Mouse (Mus musculus) layer of hippocampus, adult 2 months (tissue): ENCODE data around the gene Fam53a. TPM values are rescaled to one million over a fixed set of nuclear protein-coding genes. Genes with fewer than 3 reads are reported as not detected.

Experiments used
- DNase-seq, 2 experiments: peaks; one replicate each; pipeline ENCODE4 v3.0.0; 2022; ENCODE audit warnings: low spot score in 2 of 2
- H3K27ac ChIP-seq: fragments of 200-600 bp; 2 replicates; pipeline ENCODE4 v1.8.1; 2022
- H3K4me3 ChIP-seq: fragments of 200-600 bp; 2 replicates; pipeline ENCODE4 v1.8.1; 2022; ENCODE audit warnings: mild to moderate bottlenecking
- CTCF ChIP-seq: fragments of 200-600 bp; conservative IDR thresholded peaks from 2 replicates; pipeline ENCODE4 v1.8.1; 2022; ENCODE audit warnings: antibody characterized with exemption, mild to moderate bottlenecking, moderate library complexity
- total RNA-seq, 2 experiments: library from RNA; stranded (reverse); gene quantifications; 2 replicates each; pipeline ENCODE4 v1.2.3; 2021

Fam53a gene
- total RNA-seq, 2 experiments from 2014 or later: 25.2 to 29.5 TPM

DNA sequence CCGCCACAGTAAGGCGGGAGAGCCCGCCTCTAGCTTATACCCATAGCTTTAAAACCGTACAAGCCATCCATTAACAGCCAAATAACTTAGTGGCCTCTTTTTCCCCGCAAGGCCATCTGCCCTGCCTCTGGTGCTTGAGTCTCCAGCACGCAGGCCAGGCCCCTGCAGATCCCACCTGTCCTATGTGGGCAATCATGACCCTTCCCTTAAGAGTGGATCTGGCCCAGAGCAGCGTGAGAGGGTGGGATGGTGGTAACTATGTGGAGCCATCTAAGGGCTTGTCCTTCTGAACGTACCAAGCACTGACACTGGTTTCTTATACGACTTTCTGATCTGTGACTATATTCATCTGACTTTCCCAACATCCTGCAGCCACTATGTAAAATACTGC, 23.3 kb upstream of the Fam53a start:
- Histone ChIP-seq H3K4me3 (peak overlapping the region; percentile 95), H3K27ac (peak overlapping the region; percentile 100)
- no peak for DNase-seq
- TF ChIP-seq CTCF: no peak

DNA sequence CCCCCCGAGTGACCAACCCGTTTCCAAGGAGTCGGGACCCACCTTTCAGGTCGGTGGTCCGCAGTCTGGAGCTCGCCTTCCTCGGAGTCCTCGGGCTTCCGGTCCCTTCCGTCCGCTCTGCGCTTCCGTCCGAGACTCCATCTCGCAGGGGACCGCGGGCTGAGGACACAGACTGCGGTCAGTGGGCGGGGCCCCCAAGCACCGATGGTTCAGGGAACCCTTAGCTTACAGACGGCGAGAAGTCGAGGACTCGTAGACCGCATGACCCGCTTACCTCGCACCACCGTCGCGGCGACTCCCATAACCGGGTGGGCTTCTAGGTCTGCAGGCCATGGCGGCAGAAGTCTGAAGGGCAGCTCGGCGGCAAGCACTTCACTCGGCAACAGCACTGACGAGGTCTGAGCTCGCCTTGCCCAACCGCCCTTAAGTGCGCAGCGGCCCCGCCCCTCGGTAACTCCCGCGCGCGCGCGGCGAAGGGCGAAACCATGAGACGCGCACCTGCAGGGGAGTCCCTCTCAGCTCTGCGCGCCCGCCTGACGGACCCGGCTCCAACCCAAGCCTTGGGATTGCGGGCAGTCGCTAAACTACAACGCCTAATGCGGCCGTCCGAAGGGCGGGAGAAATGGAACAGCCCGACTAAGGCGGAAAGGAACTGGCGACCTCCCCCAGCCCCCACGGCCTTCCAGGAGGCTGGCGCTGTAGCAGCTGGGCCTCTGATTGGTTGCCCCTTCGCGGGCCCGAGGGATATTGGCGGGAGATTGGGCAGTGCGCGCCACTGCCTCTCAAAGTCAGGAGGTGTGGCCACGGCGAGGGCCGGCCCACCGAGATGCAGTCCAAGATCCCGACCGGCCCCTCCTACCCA, 22.7 kb upstream of the Fam53a start, which contains the start of gene Slbp:
TSS of gene Slbp (minus strand) at position 654 of the 862 bp plus-strand sequence.
- peak within 1 kb of the TSS; percentile 95 for H3K4me3 ChIP-seq
- H3K27ac ChIP-seq: peak within 1 kb of the TSS; percentile 100
- no peak for TF ChIP-seq CTCF
- DNase-seq: peak; percentile 93 to 96

DNA sequence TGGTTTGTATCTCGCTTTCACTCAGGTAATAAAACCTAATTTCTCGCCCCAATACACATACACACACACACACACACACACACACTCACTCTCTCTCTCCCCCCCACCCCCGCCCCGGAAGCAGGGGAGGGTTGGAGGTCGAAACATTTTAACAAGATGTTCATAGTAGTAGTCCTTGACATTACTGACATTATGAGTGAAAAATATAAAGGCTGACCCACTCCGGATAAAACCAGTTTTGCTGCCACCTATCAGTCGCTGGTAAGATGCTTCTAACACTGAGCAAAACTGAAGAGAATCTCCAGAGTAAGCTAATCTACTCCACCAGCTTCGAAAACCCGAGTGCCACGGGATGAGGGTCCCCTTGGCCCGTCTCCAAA, 22.1 kb upstream of the Fam53a start:
- no peak for DNase-seq
- Histone ChIP-seq H3K4me3 (peak overlapping the region; percentile 95), H3K27ac (peak overlapping the region; percentile 100)
- no peak; the same call in 1 of the 2 replicates for TF ChIP-seq CTCF

DNA sequence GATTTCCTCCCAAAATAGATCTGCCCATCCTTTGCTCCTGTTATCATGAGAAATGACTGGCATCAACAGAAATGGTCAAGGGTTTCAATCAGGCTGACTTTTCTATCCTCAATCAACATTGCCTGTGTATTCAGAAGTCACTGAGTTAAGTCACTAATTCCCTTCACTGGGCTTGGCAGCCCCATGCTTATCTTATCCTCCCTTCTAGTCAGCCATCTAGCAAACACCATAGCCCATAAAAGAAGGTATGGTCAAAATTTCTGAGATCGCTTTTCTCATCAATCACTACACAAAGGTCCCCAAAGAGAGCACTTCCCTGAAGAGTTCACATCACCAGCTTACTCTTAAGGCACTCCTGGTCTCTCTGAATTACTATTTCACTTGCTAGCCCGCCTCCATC, 21.6 kb upstream of the Fam53a start:
- Histone ChIP-seq H3K4me3 (peak overlapping the region; percentile 95), H3K27ac (0 out of 2 replicates have a peak overlapping the region, but pooled peaks have one; percentile 100)
- no peak for DNase-seq
- TF ChIP-seq CTCF: no peak

DNA sequence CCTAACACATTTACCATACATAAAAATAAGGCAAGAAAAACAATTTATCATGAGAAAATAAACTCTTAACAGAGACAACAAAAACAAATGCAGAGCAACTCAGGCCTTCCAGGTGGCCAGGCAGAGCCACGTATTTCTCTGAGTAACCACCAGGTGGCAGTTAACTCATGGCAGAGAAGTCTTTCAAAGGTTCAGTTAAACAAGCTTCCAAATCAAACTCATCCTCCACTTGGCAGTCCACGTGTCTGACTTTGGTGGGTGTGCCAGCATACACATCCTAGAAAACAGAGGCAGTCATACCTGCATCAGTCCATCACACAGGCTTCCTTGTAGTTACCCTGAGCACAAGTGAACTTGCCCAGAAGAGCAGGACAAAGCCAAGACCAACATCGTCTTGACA, 11.2 kb upstream of the Fam53a start:
- peak; percentile 90 for TF ChIP-seq CTCF

DNA sequence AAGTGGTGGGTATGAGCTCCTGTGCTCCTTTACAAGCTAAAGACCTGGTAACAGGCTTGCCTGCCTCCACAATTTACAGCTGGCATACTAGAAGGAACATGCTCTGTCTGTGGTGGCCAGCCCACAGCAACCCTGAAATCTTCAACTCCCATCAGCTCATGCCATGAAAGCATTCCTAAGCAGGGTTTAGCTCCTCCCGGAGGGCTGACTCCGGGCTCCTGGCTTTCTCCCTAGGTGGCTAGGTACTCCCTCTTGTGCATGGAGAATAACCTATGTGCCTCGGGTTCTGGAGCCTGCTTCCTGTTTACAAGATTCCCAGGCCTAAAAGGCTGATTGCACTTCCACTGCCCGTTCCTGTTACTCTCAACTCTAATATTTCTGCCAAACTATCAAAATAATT, 9.4 kb upstream of the Fam53a start:
- no peak overlapping the region for H3K27ac ChIP-seq
- DNase-seq: no peak
- TF ChIP-seq CTCF: no peak
- H3K4me3 ChIP-seq: no peak overlapping the region

More for the DNA sequence above, 11.2 kb upstream of the Fam53a start:
- peak in 1 of 2 experiments; percentile 51 for DNase-seq
- no peak overlapping the region for H3K27ac ChIP-seq
- no peak overlapping the region for H3K4me3 ChIP-seq

DNA sequence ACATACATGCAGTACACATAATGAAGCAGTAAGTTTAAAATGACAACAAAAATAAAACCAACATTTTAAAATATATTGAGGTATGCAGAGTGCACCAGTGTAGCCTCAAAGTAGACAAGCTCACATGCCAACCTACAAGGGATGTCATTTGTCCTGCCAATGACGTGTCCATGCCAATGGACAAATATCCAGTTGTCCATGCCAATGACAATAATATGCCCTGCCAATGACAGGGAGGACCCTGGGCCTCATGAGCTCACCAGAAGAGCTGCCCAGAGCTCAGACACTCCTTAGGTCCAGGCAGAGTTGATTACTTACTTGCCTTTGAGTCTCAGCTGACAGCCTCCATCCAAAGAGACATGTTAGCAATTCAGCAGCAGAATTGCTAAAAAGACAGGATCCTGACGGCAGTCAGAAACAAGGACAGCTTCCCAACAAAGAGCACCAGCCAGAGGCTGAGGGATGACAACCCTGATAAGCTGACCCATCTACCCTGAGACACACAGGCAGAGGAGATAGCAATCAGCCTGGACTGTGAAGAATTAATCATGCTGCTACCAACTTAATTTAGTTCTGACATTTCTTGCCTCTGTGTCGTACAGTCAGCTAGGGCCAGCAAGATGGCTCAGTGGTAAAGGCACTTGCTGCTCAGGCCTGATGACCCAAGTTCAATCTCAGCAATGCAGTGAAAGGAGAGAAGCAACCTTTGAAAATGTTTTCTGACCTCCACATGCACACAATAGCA, 8.3 kb upstream of the Fam53a start:
- no peak for TF ChIP-seq CTCF
- Histone ChIP-seq H3K27ac (no peak overlapping the region), H3K4me3 (no peak overlapping the region)
- no peak for DNase-seq

DNA sequence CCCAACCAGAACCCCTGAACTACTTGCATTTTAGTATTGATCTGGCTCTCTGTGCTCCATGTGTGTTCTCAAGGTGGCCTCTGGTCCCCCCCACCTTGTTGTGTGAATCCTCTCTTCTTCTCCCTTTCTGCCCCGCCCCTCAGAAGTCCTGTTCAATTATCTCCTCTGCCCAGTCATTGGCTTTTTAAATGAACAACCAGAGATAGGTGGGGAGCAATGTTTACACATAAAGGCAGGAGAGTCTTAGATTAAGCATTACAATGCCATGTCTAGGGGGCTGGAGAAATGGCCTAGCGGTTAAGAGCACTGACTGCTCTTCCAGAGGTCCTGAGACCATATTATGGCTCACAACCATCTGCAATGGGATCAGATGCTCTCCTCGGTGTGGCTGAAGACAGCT, 5.9 kb upstream of the Fam53a start:
- H3K4me3 ChIP-seq: no peak overlapping the region
- no peak for TF ChIP-seq CTCF
- no peak for DNase-seq
- H3K27ac ChIP-seq: no peak overlapping the region

DNA sequence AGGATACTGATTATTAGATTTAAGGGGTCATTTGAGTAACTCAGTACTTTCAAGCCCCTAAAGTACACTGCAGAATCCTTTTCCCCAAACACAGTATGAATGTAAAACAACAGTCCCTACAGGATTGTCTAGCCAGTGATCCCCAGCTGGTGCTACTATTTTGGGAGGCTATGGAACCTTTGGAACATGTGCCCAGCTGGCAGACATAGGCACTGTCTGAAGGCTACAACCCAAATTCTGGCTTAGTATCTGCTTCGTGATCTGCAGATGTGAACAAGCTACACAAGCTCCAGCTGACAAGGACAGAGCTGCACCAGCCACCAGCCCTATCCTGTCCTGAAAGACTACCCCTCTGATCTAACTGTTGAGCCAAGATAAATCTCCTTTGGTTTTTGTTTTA, 3.1 kb upstream of the Fam53a start:
- DNase-seq: no peak
- Histone ChIP-seq H3K27ac (no peak overlapping the region), H3K4me3 (no peak overlapping the region)
- no peak for TF ChIP-seq CTCF

DNA sequence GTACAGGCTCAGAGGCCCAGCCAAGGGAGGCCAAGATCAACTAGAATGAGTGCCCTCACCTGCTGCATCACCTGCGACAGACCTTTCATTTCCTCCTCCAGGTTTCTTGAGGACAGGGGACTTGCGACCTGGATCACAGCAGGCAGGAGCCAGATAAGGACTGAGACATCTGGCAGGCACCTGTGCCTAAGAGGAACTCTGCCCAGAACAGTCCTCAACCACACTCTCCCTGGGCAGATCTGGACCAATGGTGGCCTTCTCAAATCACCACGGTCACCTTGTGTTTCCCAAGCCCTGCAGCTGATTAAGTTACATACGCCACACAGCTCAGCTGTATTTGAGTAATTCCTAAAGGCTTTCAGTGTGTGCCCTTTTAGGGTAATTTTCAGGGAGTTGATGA, 1.2 kb upstream of the Fam53a start:
- peak overlapping the region; percentile 86 for H3K27ac ChIP-seq
- DNase-seq: no peak
- TF ChIP-seq CTCF: no peak
- no peak overlapping the region; the same call in 1 of the 2 replicates for H3K4me3 ChIP-seq

DNA sequence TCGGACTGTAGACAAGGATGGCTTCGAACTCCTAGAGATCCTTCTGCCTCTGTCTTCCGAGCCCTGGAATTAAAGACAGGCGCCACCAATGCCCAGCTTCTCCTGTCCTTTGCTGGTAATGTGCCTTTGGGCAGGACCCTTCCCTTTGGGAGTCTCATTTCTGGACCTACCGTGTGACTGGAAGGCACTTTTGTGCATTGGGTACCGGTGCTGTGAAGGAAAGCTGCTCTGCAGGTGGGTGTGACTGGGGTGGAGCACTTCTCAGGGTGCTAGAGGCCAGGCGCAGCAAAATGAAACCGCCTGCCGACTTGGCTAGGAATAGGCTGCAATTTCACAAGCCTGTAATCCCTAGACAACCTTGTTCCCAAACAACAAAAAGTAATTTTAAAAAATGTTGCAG, 626 bp upstream of the Fam53a start:
- TF ChIP-seq CTCF: no peak
- peak overlapping the region; percentile 86 for H3K27ac ChIP-seq
- H3K4me3 ChIP-seq: peak overlapping the region; percentile 73
- DNase-seq: no peak

DNA sequence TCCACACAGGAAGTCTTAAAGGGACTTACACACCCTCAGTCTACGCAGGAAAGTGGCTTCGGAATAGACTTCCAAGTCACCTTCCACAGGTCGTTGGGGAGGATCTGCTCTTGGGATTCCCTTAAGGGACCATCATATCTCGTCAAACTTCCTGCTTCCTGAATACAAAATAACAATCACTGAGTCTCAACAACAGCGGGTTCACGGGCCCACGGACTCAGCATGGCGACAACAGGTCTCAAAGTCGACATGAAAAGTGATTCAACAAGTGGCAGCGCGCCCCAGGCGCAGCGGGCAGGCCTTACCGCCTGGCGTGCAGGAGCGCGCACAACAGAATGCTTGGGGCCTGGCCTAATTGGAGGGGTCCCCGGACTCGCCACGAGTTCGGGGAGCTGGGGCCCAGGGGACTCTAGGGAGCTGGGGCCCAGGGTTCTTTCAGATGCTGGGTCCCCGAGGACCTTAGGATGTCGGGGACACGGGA, 575 bp downstream of the Fam53a start:
- no peak for TF ChIP-seq CTCF
- Histone ChIP-seq H3K4me3 (peak overlapping the region; percentile 73), H3K27ac (peak overlapping the region; percentile 95)
- DNase-seq: peak in 1 of 2 experiments; percentile 23

DNA sequence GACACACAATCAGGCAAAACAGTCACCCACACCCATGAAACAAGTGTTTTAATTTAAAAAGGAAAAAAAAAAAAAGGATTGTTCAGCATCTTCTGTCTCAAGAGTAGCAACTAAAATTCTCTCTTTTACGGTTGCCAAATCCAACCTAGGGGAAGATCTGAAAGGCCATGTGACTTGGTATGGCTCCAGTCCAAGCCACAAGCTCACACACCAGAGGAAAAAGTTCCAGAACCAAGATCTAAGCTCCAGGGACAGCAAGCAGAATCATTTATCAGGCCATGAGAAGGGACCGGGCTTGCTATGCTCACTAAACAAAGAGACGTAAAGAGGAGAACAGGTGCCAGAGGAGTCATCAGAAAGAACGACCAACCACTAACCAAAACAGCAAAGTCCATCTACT, 1.5 kb downstream of the Fam53a start:
- TF ChIP-seq CTCF: no peak
- peak overlapping the region; percentile 73 for H3K4me3 ChIP-seq
- no peak overlapping the region for H3K27ac ChIP-seq
- DNase-seq: no peak

DNA sequence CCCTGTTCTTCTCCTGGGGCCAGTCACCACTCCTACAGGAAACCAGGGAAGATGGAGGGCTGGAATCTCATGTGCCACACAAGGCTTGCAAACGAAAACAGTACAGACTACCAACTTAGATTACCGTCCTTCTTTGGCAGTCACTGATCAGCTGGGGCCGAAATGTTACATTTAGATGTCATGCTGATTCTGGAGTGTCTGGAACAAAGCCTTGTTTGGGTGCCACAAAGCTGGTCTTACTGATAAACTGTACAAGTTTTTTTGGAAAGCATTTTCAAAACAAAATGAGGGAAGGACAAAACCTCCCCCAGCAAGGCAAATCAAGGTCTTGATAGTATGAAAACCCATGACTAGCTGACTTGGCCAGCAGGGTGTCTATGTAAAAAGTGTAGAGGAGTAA, 5.7 kb downstream of the Fam53a start:
- Histone ChIP-seq H3K27ac (no peak overlapping the region), H3K4me3 (no peak overlapping the region)
- DNase-seq: no peak
- TF ChIP-seq CTCF: no peak
